Mouse (Mus musculus) embryonic facial prominence, embryonic 14.5 days (tissue): ENCODE data around the gene Aqp1. TPM values are rescaled to one million over a fixed set of nuclear protein-coding genes. Genes with fewer than 3 reads are reported as not detected.
A peak's percentile ranks its signal among the peaks of the same experiment; 100 is the strongest.

Experiments
- ATAC-seq: fragments of 200-750 bp; cut with Nextera tagmentation; 2 replicates; pipeline ENCODE4 v1.8.0; 2017; ENCODE audit warnings: low read depth, moderate number of reproducible peaks, moderate TSS enrichment
- DNase-seq: peaks from one replicate; pipeline ENCODE4 v3.0.0-alpha.2; 2015; ENCODE audit warnings: low spot score
- H3K27ac ChIP-seq: fragments of 300-500 bp; sonication (generic); replicated peaks from 2 replicates; pipeline ENCODE4 v1.5.1; 2014; ENCODE audit warnings: low read depth, mild to moderate bottlenecking, low read length, moderate library complexity
- H3K27me3 ChIP-seq: fragments of 300-500 bp; sonication (generic); replicated peaks from 2 replicates; pipeline ENCODE4 v1.6.1; 2014; ENCODE audit warnings: low read length; ENCODE audit not compliant: control insufficient read depth, insufficient read depth
- H3K36me3 ChIP-seq: fragments of 300-500 bp; sonication (generic); 2 replicates; pipeline ENCODE4 v1.6.1; 2014; ENCODE audit warnings: low read length, mixed read lengths; ENCODE audit not compliant: control insufficient read depth, insufficient read depth
- H3K4me1 ChIP-seq: fragments of 300-500 bp; sonication (generic); 2 replicates; pipeline ENCODE4 v1.6.1; 2014; ENCODE audit warnings: antibody characterized with exemption, low read length; ENCODE audit not compliant: control insufficient read depth, insufficient read depth
- H3K4me2 ChIP-seq: fragments of 300-500 bp; sonication (generic); 2 replicates; pipeline ENCODE4 v1.6.1; 2014; ENCODE audit warnings: low read depth, mild to moderate bottlenecking, low read length, moderate library complexity, mixed read lengths
- H3K4me3 ChIP-seq: fragments of 300-500 bp; sonication (generic); 2 replicates; pipeline ENCODE4 v1.5.1; 2014; ENCODE audit warnings: low read depth, mild to moderate bottlenecking, low read length
- H3K9ac ChIP-seq: fragments of 300-500 bp; sonication (generic); 2 replicates; pipeline ENCODE4 v1.6.1; 2014; ENCODE audit warnings: low read depth, mild to moderate bottlenecking, low read length, moderate library complexity, mixed read lengths
- H3K9me3 ChIP-seq: fragments of 300-500 bp; sonication (generic); 2 replicates; pipeline ENCODE4 v1.6.1; 2016; ENCODE audit warnings: low read length; ENCODE audit not compliant: control insufficient read depth
- WGBS: fragments of 180-500 bp; shearing (Covaris S2); extraction: QIAGEN DNeasy Blood & Tissue Kit; methylation state at CpG from one replicate; pipeline ENCODE4 v1.1.7; 2014; 5-methylcytosine and 5-hydroxymethylcytosine counted together
- polyA plus RNA-seq: library from polyadenylated mRNA; unstranded; fragments of >200 nt; fragmentation: Nextera tagmentation; extraction: Ambion mirVana; gene quantifications from 2 replicates; pipeline ENCODE4 v1.2.1, GENCODE M21; 2014

The Aqp1 gene
- polyA plus RNA-seq = 20.4 and 20.5 TPM in 2 replicates

- no peaks in the 10 kb centered on the region for H3K9me3 ChIP-seq
- H3K4me1 ChIP-seq = peaks cover 55% of the 10 kb centered on the region
- H3K27me3 ChIP-seq = no peaks in the 10 kb centered on the region
- WGBS = 8% methylated on average over 10 of the region's 12 CpGs
- ATAC-seq (peak; percentile 87), DNase-seq (peak; percentile 94)
- H3K9ac ChIP-seq = peak within 1 kb of the TSS; percentile 48
- H3K27ac ChIP-seq = peak within 1 kb of the TSS; percentile 67
- H3K4me3 ChIP-seq = peak within 1 kb of the TSS; percentile 25
- peak within 1 kb of the TSS; percentile 42 for H3K4me2 ChIP-seq
- H3K36me3 ChIP-seq = no peaks in the 10 kb centered on the region
Observed at GRCm38 (mm10) chr6:55335989-55336514, at the start of gene Aqp1. Gene Aqp1 (plus strand): TSS chr6:55336432.

GRCm38 (mm10) chr6:55288007-55288602 lies 48.1 kb upstream of the Aqp1 start:
- ATAC-seq (no peak), DNase-seq (no peak)
- H3K9me3 ChIP-seq = no peaks in the 10 kb centered on the region
- H3K4me1 ChIP-seq = no peaks in the 10 kb centered on the region
- peaks cover 7% of the 10 kb centered on the region; the same call in 1 of the 2 replicates for H3K36me3 ChIP-seq
- no peak overlapping the region for H3K9ac ChIP-seq
- 91% methylated on average over 5 of the region's 5 CpGs for WGBS
- H3K4me3 ChIP-seq = no peak overlapping the region
- H3K27me3 ChIP-seq = no peaks in the 10 kb centered on the region
- no peak overlapping the region for H3K4me2 ChIP-seq
- H3K27ac ChIP-seq = no peak overlapping the region

GRCm38 (mm10) chr6:55294549-55295131 lies 41.6 kb upstream of the Aqp1 start:
- WGBS = 63% methylated on average over 19 of the region's 19 CpGs
- ATAC-seq = 0 out of 2 replicates have a peak, but pooled peaks have one; percentile 26

GRCm38 (mm10) chr6:55295325-55295724 lies 40.9 kb upstream of the Aqp1 start:
- no peaks in the 10 kb centered on the region for H3K9me3 ChIP-seq
- no peak overlapping the region for H3K4me3 ChIP-seq
- peaks cover 19% of the 10 kb centered on the region; the same call in 1 of the 2 replicates for H3K36me3 ChIP-seq
- H3K27ac ChIP-seq = no peak overlapping the region
- H3K4me2 ChIP-seq = no peak overlapping the region
- no peak overlapping the region for H3K9ac ChIP-seq
- ATAC-seq = no peak
- H3K4me1 ChIP-seq = no peaks in the 10 kb centered on the region
- no peak for DNase-seq
- no peaks in the 10 kb centered on the region for H3K27me3 ChIP-seq
- WGBS = 79% methylated on average over 1 of the region's 1 CpGs

More at GRCm38 (mm10) chr6:55294549-55295131, 41.6 kb upstream of the Aqp1 start:
- DNase-seq = peak; percentile 51
- H3K4me2 ChIP-seq = no peak overlapping the region
- no peaks in the 10 kb centered on the region for H3K27me3 ChIP-seq
- H3K36me3 ChIP-seq = peaks cover 16% of the 10 kb centered on the region; the same call in 1 of the 2 replicates
- H3K4me1 ChIP-seq = no peaks in the 10 kb centered on the region
- H3K9ac ChIP-seq = no peak overlapping the region
- no peaks in the 10 kb centered on the region for H3K9me3 ChIP-seq
- no peak overlapping the region for H3K27ac ChIP-seq
- no peak overlapping the region for H3K4me3 ChIP-seq

- Histone ChIP-seq H3K36me3 (peaks cover 46% of the 10 kb centered on the region), H3K9ac (no peak overlapping the region), H3K9me3 (no peaks in the 10 kb centered on the region), H3K4me2 (no peak overlapping the region), H3K4me3 (no peak overlapping the region), H3K27me3 (no peaks in the 10 kb centered on the region), H3K4me1 (no peaks in the 10 kb centered on the region), H3K27ac (no peak overlapping the region)
- 78% methylated on average over 8 of the region's 8 CpGs for WGBS
- DNase-seq = no peak
- ATAC-seq = no peak
Observed at GRCm38 (mm10) chr6:55299482-55299881, 36.8 kb upstream of the Aqp1 start.

- no peak for DNase-seq
- Histone ChIP-seq H3K9ac (no peak overlapping the region), H3K27me3 (no peaks in the 10 kb centered on the region), H3K4me3 (no peak overlapping the region), H3K27ac (no peak overlapping the region), H3K4me1 (no peaks in the 10 kb centered on the region), H3K36me3 (peaks cover 46% of the 10 kb centered on the region), H3K9me3 (no peaks in the 10 kb centered on the region), H3K4me2 (no peak overlapping the region)
- 91% methylated on average over 2 of the region's 2 CpGs for WGBS
- ATAC-seq = no peak
Observed at GRCm38 (mm10) chr6:55299917-55300316, 36.3 kb upstream of the Aqp1 start.

- Histone ChIP-seq H3K36me3 (peaks cover 46% of the 10 kb centered on the region), H3K9me3 (no peaks in the 10 kb centered on the region), H3K4me3 (no peak overlapping the region), H3K27ac (no peak overlapping the region), H3K9ac (no peak overlapping the region), H3K4me1 (no peaks in the 10 kb centered on the region), H3K27me3 (no peaks in the 10 kb centered on the region), H3K4me2 (no peak overlapping the region)
- ATAC-seq (no peak), DNase-seq (no peak)
- 76% methylated on average over 11 of the region's 11 CpGs for WGBS
Observed at GRCm38 (mm10) chr6:55300704-55301103, 35.5 kb upstream of the Aqp1 start.

- no peak overlapping the region for H3K4me3 ChIP-seq
- WGBS = 48% methylated on average over 2 of the region's 2 CpGs
- H3K9ac ChIP-seq = no peak overlapping the region
- no peak overlapping the region for H3K4me2 ChIP-seq
- H3K9me3 ChIP-seq = no peaks in the 10 kb centered on the region
- H3K36me3 ChIP-seq = 0 out of 2 replicates have a peak, but pooled peaks cover 6% of the 10 kb centered on the region
- DNase-seq = no peak
- H3K27me3 ChIP-seq = no peaks in the 10 kb centered on the region
- no peak overlapping the region for H3K27ac ChIP-seq
- ATAC-seq = no peak
- peaks cover 5% of the 10 kb centered on the region; the same call in 1 of the 2 replicates for H3K4me1 ChIP-seq
Observed at GRCm38 (mm10) chr6:55310179-55310578, 26.1 kb upstream of the Aqp1 start.
